Mouse (Mus musculus) limb, embryonic 12.5 days (tissue): ENCODE data around the gene Armcx3. TPM values are rescaled to one million over a fixed set of nuclear protein-coding genes. Genes with fewer than 3 reads are reported as not detected.

Source experiments
- microRNA-seq: library from miRNA; unstranded; fragments of <30 nt; microRNA quantifications from one replicate; pipeline ENCODE4, GENCODE M21; 2017
- polyA plus RNA-seq: library from polyadenylated mRNA; unstranded; fragments of >200 nt; fragmentation: Nextera tagmentation; extraction: Ambion mirVana; gene quantifications from 2 replicates; pipeline ENCODE4 v1.2.1, GENCODE M21; 2016

Gene Armcx3
- polyA plus RNA-seq, 1 experiment from 2014 or later: 60.1 TPM

Small RNAs within 50 kb of the gene (microRNA-seq; reads per million reads assigned to microRNA genes)
- gene Mir7093: not detected

Other genes starting within 250 kb of the Armcx3 start
- gene Timm8a1, start 214.7 kb upstream of the Armcx3 start, polyA plus RNA-seq: 67.8 and 68.1 TPM in 2 replicates
- gene Btk, start 173.0 kb upstream of the Armcx3 start, polyA plus RNA-seq: 0.99 and 1.4 TPM in 2 replicates
- 418 and 426 TPM in 2 replicates for gene Rpl36a, start 170.9 kb upstream of the Armcx3 start, polyA plus RNA-seq
- 4.3 and 5.4 TPM in 2 replicates for gene Gla, start 155.5 kb upstream of the Armcx3 start, polyA plus RNA-seq
- gene Hnrnph2, start 155.4 kb upstream of the Armcx3 start, polyA plus RNA-seq: 166 and 176 TPM in 2 replicates
- 7.3 and 7.6 TPM in 2 replicates for gene Armcx4, start 70.1 kb upstream of the Armcx3 start, polyA plus RNA-seq
- 59.1 and 66.5 TPM in 2 replicates for gene Armcx1, start 38.6 kb upstream of the Armcx3 start, polyA plus RNA-seq
- 31.0 and 35.9 TPM in 2 replicates for gene Armcx6, start 5.2 kb upstream of the Armcx3 start, polyA plus RNA-seq
- gene Armcx2, start 52.6 kb downstream of the Armcx3 start, polyA plus RNA-seq: 85.2 and 90.7 TPM in 2 replicates
- gene Nxf2, start 208.2 kb downstream of the Armcx3 start, polyA plus RNA-seq: 1.1 and 1.3 TPM in 2 replicates